Mouse (Mus musculus) liver, postnatal 0 days (tissue): Measurements from ENCODE around the gene Pbx3.

Source experiments
- CTCF ChIP-seq: sonication (generic); IDR thresholded peaks from 2 replicates; pipeline ENCODE4 v1.5.1; 2016; ENCODE audit warnings: antibody characterized with exemption, low read depth
- EP300 ChIP-seq: IDR thresholded peaks from 2 replicates; pipeline ENCODE4 v1.6.1; 2016; ENCODE audit warnings: antibody characterized with exemption, low read depth, mild to moderate bottlenecking

DNA sequence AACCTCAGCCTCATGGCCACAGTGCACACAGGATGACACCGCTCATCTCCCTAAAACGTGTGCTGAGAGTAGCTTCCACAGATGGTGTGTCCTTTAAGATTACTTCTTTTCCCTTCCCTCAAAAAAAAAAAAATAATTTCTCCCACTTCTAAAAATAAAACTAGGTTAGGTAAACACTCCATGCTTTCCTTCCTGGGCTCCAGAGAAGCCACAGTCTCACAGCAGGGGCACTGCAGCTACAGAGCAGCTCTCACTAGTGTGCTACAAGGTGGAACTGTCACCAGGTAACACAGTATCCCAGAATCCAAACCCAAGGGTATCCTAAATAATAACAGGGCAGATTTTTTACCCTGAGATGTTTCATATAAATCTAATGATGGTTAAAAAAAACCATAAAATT is 185.6 kb downstream of the Pbx3 start:
- TF ChIP-seq CTCF (no peak), EP300 (no peak)
